Mouse (Mus musculus) CD4-positive, CD25-positive, alpha-beta regulatory T cell, adult 2 months (primary cell): ENCODE measurements around the gene Otulinl.
A peak's percentile ranks its signal among the peaks of the same experiment; 100 is the strongest.

Source experiments
- DNase-seq: peaks from one replicate; pipeline ENCODE4 v3.0.0-alpha.2; 2012; ENCODE audit warnings: low read depth, low spot score

Otulinl gene

DNA sequence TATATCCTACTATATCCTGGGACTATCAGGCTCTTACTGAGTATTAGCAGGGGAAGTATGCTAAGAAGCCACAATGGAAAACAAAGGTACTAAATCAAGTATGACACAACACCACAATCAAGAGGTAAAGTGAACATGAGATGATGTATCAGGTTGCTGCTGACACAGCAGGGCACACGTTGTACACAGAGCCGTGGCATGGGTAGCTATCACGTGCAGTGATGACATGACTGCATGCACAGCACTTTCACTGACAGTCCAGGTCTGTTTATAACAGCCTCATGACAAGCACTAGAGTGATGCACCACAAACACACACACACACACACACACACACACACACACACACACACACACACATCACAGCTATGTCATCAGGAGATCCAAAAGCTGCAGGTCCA, 64.2 kb downstream of the Otulinl start:
- DNase-seq: no peak

DNA sequence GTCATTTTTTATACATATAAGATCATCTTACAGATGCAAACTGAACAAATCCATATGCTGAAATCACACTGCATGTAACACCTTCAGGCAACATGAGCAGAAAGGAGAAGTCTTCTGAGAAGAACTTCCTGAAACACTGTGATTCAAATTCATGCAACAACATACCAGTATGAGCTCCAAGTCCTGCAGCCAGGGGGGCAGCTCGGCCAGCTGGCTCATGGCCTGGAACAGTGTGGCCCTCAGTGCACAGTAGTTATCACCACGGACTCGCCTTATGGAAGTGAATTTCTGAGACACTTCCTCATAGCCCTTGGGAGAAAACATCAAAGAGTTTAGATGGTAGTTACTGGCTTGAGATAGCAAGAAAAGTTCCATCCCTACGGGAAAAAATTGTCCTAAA, 65.2 kb downstream of the Otulinl start:
- no peak for DNase-seq

DNA sequence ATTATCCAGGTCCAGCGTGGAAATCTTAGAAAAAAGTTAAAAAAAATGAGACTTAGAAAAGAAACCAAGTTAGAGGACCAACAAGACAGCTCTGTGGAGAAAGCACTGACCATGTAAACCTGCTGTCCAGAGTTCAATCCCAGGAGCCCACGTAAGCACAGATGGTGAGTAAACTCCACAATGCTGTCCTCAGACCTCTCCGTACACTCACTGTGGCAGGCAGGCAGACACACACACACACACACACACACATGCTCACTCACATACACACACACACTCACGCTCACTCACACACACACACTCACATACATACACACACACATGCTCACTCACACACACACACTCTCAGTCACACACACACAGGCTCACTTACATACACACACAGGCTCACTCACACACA, 68.1 kb downstream of the Otulinl start:
- no peak for DNase-seq

DNA sequence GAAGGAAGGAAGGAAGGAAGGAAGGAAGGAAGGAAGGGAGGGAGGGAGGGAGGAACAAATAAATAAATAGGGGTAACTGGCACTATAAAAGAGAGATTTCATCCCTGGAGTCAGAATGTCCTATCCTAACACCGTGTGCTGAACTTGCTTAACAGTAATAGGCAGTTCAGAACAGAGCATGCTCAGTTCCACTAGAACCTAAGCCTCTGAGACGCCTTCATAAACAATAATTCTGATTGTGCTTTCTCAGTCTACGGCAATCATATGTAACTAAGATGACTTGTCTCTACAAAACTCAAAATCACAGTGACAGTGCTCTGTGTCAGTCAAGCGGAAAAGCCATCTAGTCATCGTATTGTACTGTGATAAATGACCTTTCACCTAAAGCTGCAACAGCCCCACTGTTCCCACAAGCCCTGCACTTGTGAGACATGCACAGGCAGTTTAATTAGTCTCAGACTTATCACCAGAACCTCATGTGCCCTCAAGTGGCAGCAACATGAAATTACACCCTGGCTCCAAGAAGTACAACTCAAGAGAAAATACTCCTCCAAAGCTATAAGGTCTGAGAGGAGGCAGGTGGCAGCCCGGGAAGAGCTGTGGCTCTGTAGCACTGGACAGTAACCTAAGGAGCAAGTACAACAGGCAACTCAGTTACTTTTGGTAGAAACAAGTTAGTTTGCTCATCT, 68.7 kb downstream of the Otulinl start:
- DNase-seq: peak; percentile 88

DNA sequence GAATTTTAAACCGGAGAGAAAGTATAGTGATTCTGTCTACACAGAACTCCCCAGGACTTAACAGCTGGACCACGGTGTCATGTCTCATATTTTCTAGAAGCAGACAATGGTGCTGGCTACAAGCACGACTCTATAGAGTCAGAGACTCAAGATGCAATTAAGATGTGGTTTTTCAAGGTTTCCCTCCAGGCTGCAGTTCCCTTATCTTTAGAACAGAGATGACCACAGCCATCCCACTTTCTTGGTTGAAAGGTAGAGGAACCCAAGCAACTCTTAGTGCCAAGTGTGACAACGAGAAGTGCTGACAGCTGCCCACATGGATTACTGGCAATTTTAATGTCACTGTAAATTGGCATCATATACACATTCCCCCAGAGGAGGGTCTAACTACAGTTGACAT, 71.8 kb downstream of the Otulinl start:
- DNase-seq: no peak

DNA sequence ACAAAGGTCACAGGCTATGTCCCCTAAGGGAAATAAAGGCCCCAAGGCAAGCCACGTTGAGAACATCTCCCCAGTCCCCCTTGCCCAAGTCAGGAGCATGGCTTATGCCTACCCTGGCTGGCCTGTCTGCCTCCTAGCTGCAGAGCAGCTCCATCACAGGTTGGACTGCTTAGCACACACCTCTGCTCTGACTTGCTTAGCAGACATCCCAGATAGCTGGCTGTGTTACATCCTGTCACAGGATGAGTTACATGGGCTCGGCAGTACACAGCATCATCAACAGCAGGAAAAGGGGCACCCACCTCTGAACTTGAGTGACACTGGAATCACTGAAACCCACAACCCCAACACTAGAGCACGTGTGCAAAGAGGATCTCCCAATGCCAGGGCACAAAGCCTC, 76.1 kb downstream of the Otulinl start:
- DNase-seq: peak; percentile 41
